ENCODE assay signal across 20 mouse cellular contexts in genomic region chr1:170664620-170665185, GRCm38 (mm10). TPM values are rescaled to one million over a fixed set of nuclear protein-coding genes. Genes with fewer than 3 reads are reported as not detected.
A peak's percentile ranks its signal among the peaks of the same experiment; 100 is the strongest.
DNase-seq lines count a peak whose midpoint lies in the region; ATAC-seq and TF ChIP-seq lines count a peak whose summit lies in the region.
"Had no signal": no experiment of that assay in that cellular context is flagged by ENCODE, and none has a peak within 500 bp of the region (broad histone marks: within the 10 kb centered on the region; RNA-seq: fewer than 3 reads in every experiment).

No protein-coding gene starts in this region.

- H3K36me3 ChIP-seq in neural tube, embryonic 15.5 days: peaks cover 5% of the 10 kb centered on the region; the same call in 1 of the 2 replicates
- H3K36me3 ChIP-seq in embryonic facial prominence, embryonic 14.5 days (ENCODE audit: control insufficient read depth, insufficient read depth, low read length): 0 out of 2 replicates have a peak, but pooled peaks cover 1% of the 10 kb centered on the region

- no peaks in the 10 kb centered on the region for H3K9me3 ChIP-seq in neural tube, embryonic 15.5 days (replicated peaks)
- H3K9me3 ChIP-seq in embryonic facial prominence, embryonic 14.5 days (ENCODE audit: control insufficient read depth, low read length): no peaks in the 10 kb centered on the region
- H3K9me3 ChIP-seq: embryonic facial prominence, embryonic 12.5 days; neural tube, embryonic 13.5 days had no signal

- H3K27me3 ChIP-seq in neural tube, embryonic 15.5 days (replicated peaks): no peaks in the 10 kb centered on the region
- H3K27me3 ChIP-seq in embryonic facial prominence, embryonic 14.5 days (replicated peaks; ENCODE audit: control insufficient read depth, insufficient read depth, low read length): no peaks in the 10 kb centered on the region
- H3K27me3 ChIP-seq: embryonic facial prominence, embryonic 12.5 days; neural tube, embryonic 13.5 days had no signal

- no peak overlapping the region for H3K9ac ChIP-seq in neural tube, embryonic 15.5 days (replicated peaks)
- no peak overlapping the region for H3K9ac ChIP-seq in embryonic facial prominence, embryonic 14.5 days (ENCODE audit: low read depth, low read length)
- H3K9ac ChIP-seq: embryonic facial prominence, embryonic 12.5 days; neural tube, embryonic 13.5 days had no signal

- no peaks in the 10 kb centered on the region for H3K4me1 ChIP-seq in neural tube, embryonic 15.5 days
- no peaks in the 10 kb centered on the region for H3K4me1 ChIP-seq in embryonic facial prominence, embryonic 14.5 days (ENCODE audit: control insufficient read depth, insufficient read depth, low read length)
- H3K4me1 ChIP-seq: embryonic facial prominence, embryonic 12.5 days; neural tube, embryonic 13.5 days had no signal

- intact Hi-C loops in gastrocnemius, adult 2 months (cut with DNase I): no loop called here

- no peak for ATAC-seq in neural tube, embryonic 15.5 days (ENCODE audit: low FRiP score)
- 0 out of 2 replicates have a peak, but pooled peaks have one; percentile 37 for ATAC-seq in embryonic facial prominence, embryonic 14.5 days (ENCODE audit: low read depth)
- no peak for ATAC-seq in monocyte, adult 5-6 weeks (replicated peaks; ENCODE audit: insufficient number of reproducible peaks, low FRiP score, low TSS enrichment, poor library complexity, severe bottlenecking)
- ATAC-seq: CD4-positive, CD25-positive, alpha-beta regulatory T cell, adult 4 months; lung, postnatal 0 days had no signal

- WGBS in neural tube, embryonic 15.5 days: 79% methylated on average over 11 of the region's 11 CpGs
- 60% methylated on average over 11 of the region's 11 CpGs for WGBS in embryonic facial prominence, embryonic 14.5 days

- peak overlapping the region; percentile 28 for H3K27ac ChIP-seq in gastrocnemius, adult 2 months
- 0 out of 2 replicates have a peak overlapping the region, but pooled peaks have one; percentile 5 for H3K27ac ChIP-seq in neural tube, embryonic 15.5 days (replicated peaks)
- no peak overlapping the region; the same call in 1 of the 2 replicates for H3K27ac ChIP-seq in embryonic facial prominence, embryonic 14.5 days (replicated peaks; ENCODE audit: low read depth, low read length)
- H3K27ac ChIP-seq: embryonic facial prominence, embryonic 12.5 days; neural tube, embryonic 13.5 days had no signal

- H3K4me2 ChIP-seq in neural tube, embryonic 15.5 days: no peak overlapping the region
- no peak overlapping the region for H3K4me2 ChIP-seq in embryonic facial prominence, embryonic 14.5 days (ENCODE audit: low read depth, low read length)
- H3K4me2 ChIP-seq: embryonic facial prominence, embryonic 12.5 days; midbrain, embryonic 11.5 days; neural tube, embryonic 13.5 days had no signal

- no peak for TF ChIP-seq CTCF in gastrocnemius, adult 2 months (IDR thresholded peaks at IDR 0.05)

- DNase-seq in gastrocnemius, adult 2 months: no peak
- DNase-seq in gastrocnemius, postnatal 10 days: no peak
- no peak for DNase-seq in neural tube, embryonic 10.5 days (ENCODE audit: extremely low spot score, low spot score)
- DNase-seq in embryonic facial prominence, embryonic 14.5 days (ENCODE audit: low spot score): peak; percentile 61
- no peak for DNase-seq in urinary bladder, postnatal 14 days (ENCODE audit: low spot score)
- DNase-seq: adrenal gland, postnatal 36 days; cerebellum, adult 8-10 months; gastrocnemius, postnatal 36 days; kidney, adult 18-20 months; kidney, postnatal 10 days; liver; spleen, adult 18-20 months; thymus, postnatal 4 days had no signal

- H3K4me3 ChIP-seq in gastrocnemius, adult 2 months: no peak overlapping the region
- no peak overlapping the region for H3K4me3 ChIP-seq in neural tube, embryonic 15.5 days (replicated peaks)
- no peak overlapping the region for H3K4me3 ChIP-seq in embryonic facial prominence, embryonic 14.5 days (ENCODE audit: low read depth, low read length)
- H3K4me3 ChIP-seq: embryonic facial prominence, embryonic 12.5 days; neural tube, embryonic 13.5 days had no signal

RNA-seq across cellular contexts. Expression of gene Olfml2b, which starts 20.4 kb away (rescaled TPM):
- total RNA-seq in gastrocnemius, adult 2 months (2021): 1 to 10 TPM; 2.9 to 6.6 TPM
- total RNA-seq in gastrocnemius, postnatal 10 days (2021): 10 to 100 TPM; 54.3 to 69.6 TPM
- polyA plus RNA-seq in neural tube, embryonic 15.5 days (2015; fragmentation: Nextera tagmentation; extraction: Ambion mirVana): 7.0 and 8.0 TPM in 2 replicates
- 43.7 and 46.6 TPM in 2 replicates for polyA plus RNA-seq in embryonic facial prominence, embryonic 14.5 days (2014; fragmentation: Nextera tagmentation; extraction: Ambion mirVana)
- total RNA-seq in monocyte, adult 5-6 weeks (2017): not detected in 3 replicates
- polyA plus RNA-seq: CD4-positive, CD25-positive, alpha-beta regulatory T cell, adult 4 months had no signal

Comparison
In these comparisons a context has a peak if more than half of its experiments do, and no peak if none do; other contexts are left out.
1. RNA of gene Olfml2b, which starts 20.4 kb away (total RNA-seq): 54.3 to 69.6 TPM in gastrocnemius, postnatal 10 days; 2.9 to 6.6 TPM in gastrocnemius, adult 2 months and not detected in monocyte, adult 5-6 weeks; every median in the first group is over 4 times any median in the second.